Mouse (Mus musculus): ENCODE measurements around the gene Fntb.

GRCm38 (mm10) chr12:76869561-76869960, 104.2 kb downstream of the Fntb start:
- TF ChIP-seq POLR2A (IDR thresholded peaks at IDR 0.05; ENCODE audit: insufficient read depth, low read length) (no peak), EP300 (IDR thresholded peaks at IDR 0.05; ENCODE audit: insufficient read depth, low read depth, low read length) (no peak), CTCF (IDR thresholded peaks at IDR 0.05; ENCODE audit: low read depth, low read length) (no peak)

All from ES-Bruce4 (cell line).